Comparison of ENCODE assay signal across 27 mouse cellular contexts in the genomic region with DNA sequence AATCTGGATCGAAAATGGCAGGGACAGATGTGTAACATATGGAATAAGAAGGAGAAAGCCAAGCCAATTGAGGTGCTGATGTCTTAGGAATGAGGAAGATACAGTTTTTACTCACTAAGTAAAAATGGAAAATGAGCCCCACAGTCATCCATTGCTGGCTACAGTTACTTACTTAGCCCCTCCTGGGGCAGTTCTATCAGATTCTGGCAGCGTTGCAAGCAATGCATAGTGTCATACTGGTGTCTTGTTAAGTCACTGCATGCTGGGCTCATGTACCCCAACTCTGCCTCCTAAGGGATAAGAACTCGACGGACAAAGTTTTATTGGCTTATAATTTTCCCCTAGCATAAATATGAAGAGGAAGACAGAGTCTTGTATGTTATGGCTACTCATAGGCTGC.
DNase-seq lines count a peak whose midpoint lies in the region; ATAC-seq and TF ChIP-seq lines count a peak whose summit lies in the region.
"Had no signal": no experiment of that assay in that cellular context is flagged by ENCODE, and none has a peak within 500 bp of the region (broad histone marks: within the 10 kb centered on the region; RNA-seq: fewer than 3 reads in every experiment).

No protein-coding gene starts in this region.

- H3K36me3 ChIP-seq in limb, embryonic 14.5 days (ENCODE audit: control insufficient read depth, insufficient read depth, low read length): no peaks in the 10 kb centered on the region
- H3K36me3 ChIP-seq in limb, embryonic 10.5 days: no peaks in the 10 kb centered on the region
- H3K36me3 ChIP-seq in limb, embryonic 15.5 days: no peaks in the 10 kb centered on the region
- H3K36me3 ChIP-seq: embryonic facial prominence, embryonic 13.5 days; forebrain, embryonic 12.5 days; forebrain, embryonic 15.5 days; G1E; heart, embryonic 10.5 days; heart, embryonic 13.5 days; hindbrain, embryonic 10.5 days; hindbrain, embryonic 13.5 days; intestine, embryonic 15.5 days had no signal

- H3K27ac ChIP-seq in limb, embryonic 14.5 days (replicated peaks; ENCODE audit: low read depth, low read length): no peak overlapping the region
- no peak overlapping the region for H3K27ac ChIP-seq in limb, embryonic 10.5 days
- peak overlapping the region; percentile 58 for H3K27ac ChIP-seq in limb, embryonic 15.5 days
- H3K27ac ChIP-seq: embryonic facial prominence, embryonic 13.5 days; forebrain, embryonic 12.5 days; forebrain, embryonic 15.5 days; heart, adult 2 months; heart, embryonic 10.5 days; hindbrain, embryonic 10.5 days; hindbrain, embryonic 13.5 days; intestine, embryonic 15.5 days had no signal

- peak; percentile 60 for DNase-seq in limb, embryonic 14.5 days (ENCODE audit: low spot score)
- DNase-seq in limb, embryonic 10.5 days (ENCODE audit: low spot score): no peak
- peak; percentile 41 for DNase-seq in NIH3T3 (ENCODE audit: low read depth)
- DNase-seq in left cerebral cortex, adult 9 months (ENCODE audit: low spot score in 2 of 2): no peak
- no peak for DNase-seq in right cerebral cortex, postnatal 25 days
- DNase-seq: adrenal gland, postnatal 14 days; cerebellum, adult 11 months; cerebellum, adult 2 months; cerebellum, adult 9-11 months; cerebellum, postnatal 25 days; gastrocnemius, postnatal 10 days; gastrocnemius, postnatal 36 days; heart, adult 2 months; heart, postnatal 36 days had no signal

- 48% methylated on average over 4 of the region's 4 CpGs for WGBS in limb, embryonic 14.5 days
- WGBS in limb, embryonic 10.5 days: 91% methylated on average over 4 of the region's 4 CpGs
- WGBS in limb, embryonic 15.5 days: 33% methylated on average over 4 of the region's 4 CpGs

- H3K4me1 ChIP-seq in limb, embryonic 14.5 days (ENCODE audit: control insufficient read depth, insufficient read depth, low read length): peaks cover 13% of the 10 kb centered on the region
- H3K4me1 ChIP-seq in limb, embryonic 10.5 days: peaks cover 11% of the 10 kb centered on the region; the same call in 1 of the 2 replicates
- peaks cover 18% of the 10 kb centered on the region for H3K4me1 ChIP-seq in limb, embryonic 15.5 days
- H3K4me1 ChIP-seq: forebrain, embryonic 12.5 days; forebrain, embryonic 15.5 days; heart, embryonic 10.5 days; hindbrain, embryonic 10.5 days; hindbrain, embryonic 13.5 days; intestine, embryonic 15.5 days had no signal

- no peaks in the 10 kb centered on the region for H3K27me3 ChIP-seq in limb, embryonic 14.5 days (ENCODE audit: control insufficient read depth, insufficient read depth, low read length)
- H3K27me3 ChIP-seq in limb, embryonic 10.5 days (ENCODE audit: low read depth, poor library complexity, severe bottlenecking): no peaks in the 10 kb centered on the region
- no peaks in the 10 kb centered on the region for H3K27me3 ChIP-seq in limb, embryonic 15.5 days
- H3K27me3 ChIP-seq: CH12.LX; embryonic facial prominence, embryonic 13.5 days; forebrain, embryonic 12.5 days; forebrain, embryonic 15.5 days; heart, embryonic 13.5 days; hindbrain, embryonic 13.5 days; intestine, embryonic 15.5 days had no signal

- no peak for TF ChIP-seq POLR2A in limb, embryonic 14.5 days (IDR thresholded peaks at IDR 0.05; ENCODE audit: borderline replicate concordance, extremely low read depth, insufficient read depth, insufficient read length)

- no peaks in the 10 kb centered on the region for H3K9me3 ChIP-seq in limb, embryonic 14.5 days (ENCODE audit: control insufficient read depth, low read length)
- no peaks in the 10 kb centered on the region for H3K9me3 ChIP-seq in limb, embryonic 10.5 days (replicated peaks)
- no peaks in the 10 kb centered on the region for H3K9me3 ChIP-seq in limb, embryonic 15.5 days
- H3K9me3 ChIP-seq: embryonic facial prominence, embryonic 13.5 days; forebrain, embryonic 12.5 days; forebrain, embryonic 15.5 days; heart, embryonic 10.5 days; heart, embryonic 13.5 days; hindbrain, embryonic 10.5 days; hindbrain, embryonic 13.5 days; intestine, embryonic 15.5 days had no signal

- H3K4me3 ChIP-seq in limb, embryonic 14.5 days (replicated peaks; ENCODE audit: low read length): no peak overlapping the region
- no peak overlapping the region for H3K4me3 ChIP-seq in limb, embryonic 10.5 days
- no peak overlapping the region for H3K4me3 ChIP-seq in limb, embryonic 15.5 days
- H3K4me3 ChIP-seq: embryonic facial prominence, embryonic 13.5 days; erythroblast, embryonic 14.5 days; forebrain, embryonic 12.5 days; forebrain, embryonic 15.5 days; heart, adult 2 months; heart, embryonic 10.5 days; heart, embryonic 13.5 days; hindbrain, embryonic 10.5 days; hindbrain, embryonic 13.5 days; intestine, embryonic 15.5 days had no signal

- H3K4me2 ChIP-seq in limb, embryonic 14.5 days (replicated peaks; ENCODE audit: low read depth, low read length, severe bottlenecking): no peak overlapping the region
- H3K4me2 ChIP-seq in limb, embryonic 15.5 days: no peak overlapping the region
- H3K4me2 ChIP-seq: embryonic facial prominence, embryonic 13.5 days; forebrain, embryonic 12.5 days; forebrain, embryonic 15.5 days; heart, embryonic 13.5 days; hindbrain, embryonic 13.5 days; intestine, embryonic 15.5 days had no signal

- H3K9ac ChIP-seq in limb, embryonic 14.5 days (ENCODE audit: low read depth, low read length, severe bottlenecking): no peak overlapping the region
- no peak overlapping the region for H3K9ac ChIP-seq in limb, embryonic 15.5 days
- H3K9ac ChIP-seq: embryonic facial prominence, embryonic 13.5 days; forebrain, embryonic 12.5 days; forebrain, embryonic 15.5 days; heart, embryonic 13.5 days; hindbrain, embryonic 13.5 days; intestine, embryonic 15.5 days had no signal

- no peak for ATAC-seq in limb, embryonic 14.5 days (ENCODE audit: low FRiP score, low read depth)
- no peak for ATAC-seq in limb, embryonic 15.5 days (ENCODE audit: insufficient number of reproducible peaks, low FRiP score, low TSS enrichment, low read depth)
- ATAC-seq: forebrain, embryonic 15.5 days; hindbrain, embryonic 16.5 days; intestine, embryonic 15.5 days had no signal

Comparison
In these comparisons a context has a peak if more than half of its experiments do, and no peak if none do; other contexts are left out.
1. DNase-seq: peak in limb, embryonic 14.5 days (single experiment) and NIH3T3 (single experiment); none in limb, embryonic 10.5 days (single experiment), left cerebral cortex, adult 9 months (0 of 2) and right cerebral cortex, postnatal 25 days (single experiment).